ENCODE assay signal across 34 mouse cellular contexts in genomic region chr15:96828681-96829080, GRCm38 (mm10).
"Had no signal": no experiment of that assay in that cellular context is flagged by ENCODE, and none has a peak within 500 bp of the region (broad histone marks: within the 10 kb centered on the region; RNA-seq: fewer than 3 reads in every experiment).

No protein-coding gene starts in this region.

- ATAC-seq: hindbrain, embryonic 16.5 days; hindbrain, postnatal 0 days; inflammation-experienced regulatory T-cells, adult 6 months; intestine, embryonic 15.5 days; intestine, embryonic 16.5 days; intestine, postnatal 0 days had no signal

- H3K4me2 ChIP-seq: heart, embryonic 11.5 days; heart, embryonic 13.5 days; heart, embryonic 15.5 days; hindbrain, embryonic 12.5 days; hindbrain, embryonic 13.5 days; hindbrain, embryonic 14.5 days; hindbrain, embryonic 15.5 days; intestine, embryonic 15.5 days; kidney, embryonic 15.5 days had no signal

- H3K27me3 ChIP-seq: heart, embryonic 13.5 days; heart, embryonic 15.5 days; hindbrain, embryonic 12.5 days; hindbrain, embryonic 13.5 days; hindbrain, embryonic 15.5 days; intestine, embryonic 15.5 days; kidney, embryonic 15.5 days had no signal

- H3K27ac ChIP-seq: heart, embryonic 13.5 days; heart, embryonic 15.5 days; hindbrain, embryonic 10.5 days; hindbrain, embryonic 12.5 days; hindbrain, embryonic 13.5 days; hindbrain, embryonic 14.5 days; hindbrain, embryonic 15.5 days; hindbrain, postnatal 0 days; intestine, embryonic 15.5 days; kidney, embryonic 15.5 days; kidney, postnatal 0 days; layer of hippocampus, adult 2 months; left cerebral cortex, adult 2 months had no signal

- H3K9me3 ChIP-seq: heart, embryonic 13.5 days; heart, embryonic 15.5 days; hindbrain, embryonic 10.5 days; hindbrain, embryonic 12.5 days; hindbrain, embryonic 13.5 days; hindbrain, embryonic 15.5 days; intestine, embryonic 15.5 days; kidney, embryonic 15.5 days had no signal

- H3K36me3 ChIP-seq: heart, embryonic 13.5 days; heart, embryonic 15.5 days; hindbrain, embryonic 10.5 days; hindbrain, embryonic 12.5 days; hindbrain, embryonic 13.5 days; hindbrain, embryonic 15.5 days; intestine, embryonic 15.5 days; kidney, embryonic 15.5 days had no signal

- H3K4me3 ChIP-seq: heart, embryonic 13.5 days; heart, embryonic 15.5 days; hindbrain, embryonic 10.5 days; hindbrain, embryonic 12.5 days; hindbrain, embryonic 13.5 days; hindbrain, embryonic 15.5 days; intestine, embryonic 15.5 days; kidney, embryonic 15.5 days; layer of hippocampus, adult 2 months; left cerebral cortex, adult 2 months had no signal

- DNase-seq: heart, postnatal 10 days; heart, postnatal 14 days; heart, postnatal 36 days; heart, postnatal 4 days; kidney, adult 11 months; kidney, adult 18-20 months; kidney, adult 2 months; kidney, adult 8-10 months; kidney, adult 9 months; kidney, postnatal 10 days; kidney, postnatal 14 days; kidney, postnatal 25 days; kidney, postnatal 36 days; kidney, postnatal 4 days; layer of hippocampus, adult 9-11 months; layer of hippocampus, postnatal 36 days had no signal

- H3K9ac ChIP-seq: heart, embryonic 15.5 days; hindbrain, embryonic 12.5 days; hindbrain, embryonic 13.5 days; hindbrain, embryonic 14.5 days; hindbrain, embryonic 15.5 days; intestine, embryonic 15.5 days; kidney, embryonic 15.5 days had no signal

- H3K4me1 ChIP-seq: hindbrain, embryonic 10.5 days; hindbrain, embryonic 12.5 days; hindbrain, embryonic 13.5 days; hindbrain, embryonic 15.5 days had no signal
